Mouse (Mus musculus) lung, postnatal 25 days (tissue): ENCODE results near the gene Barhl2.

Source experiments
- DNase-seq: peaks from one replicate; pipeline ENCODE4 v3.0.0; 2022; ENCODE audit warnings: low spot score

Barhl2 gene

DNA sequence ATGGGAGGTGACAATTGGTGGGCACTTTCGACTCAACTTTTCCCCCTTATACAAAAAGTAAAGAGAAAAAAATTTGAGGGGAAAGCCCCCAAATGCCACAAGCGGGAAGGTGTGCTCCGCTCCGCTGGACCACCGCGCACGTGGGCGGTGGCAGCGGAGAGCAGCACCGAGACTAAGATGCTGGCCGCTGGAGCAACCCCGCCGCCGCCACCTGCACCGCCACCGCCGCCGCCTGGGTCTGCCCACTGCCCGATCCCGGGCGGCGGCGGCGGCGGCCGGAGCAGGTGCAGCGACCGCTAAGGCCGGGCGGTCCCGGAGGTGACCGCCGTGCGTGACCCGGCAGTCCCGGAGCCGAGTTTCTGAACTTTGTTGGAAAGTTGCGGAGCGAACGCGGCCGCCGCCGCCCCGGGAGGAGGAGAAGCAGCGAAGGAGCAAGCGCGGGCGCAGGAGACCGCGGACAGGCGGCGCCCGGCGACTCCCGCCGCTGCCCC is at the start of gene Barhl2:
Barhl2 (minus strand) TSS at position 181 of the 491 bp plus-strand sequence.
- no peak for DNase-seq

DNA sequence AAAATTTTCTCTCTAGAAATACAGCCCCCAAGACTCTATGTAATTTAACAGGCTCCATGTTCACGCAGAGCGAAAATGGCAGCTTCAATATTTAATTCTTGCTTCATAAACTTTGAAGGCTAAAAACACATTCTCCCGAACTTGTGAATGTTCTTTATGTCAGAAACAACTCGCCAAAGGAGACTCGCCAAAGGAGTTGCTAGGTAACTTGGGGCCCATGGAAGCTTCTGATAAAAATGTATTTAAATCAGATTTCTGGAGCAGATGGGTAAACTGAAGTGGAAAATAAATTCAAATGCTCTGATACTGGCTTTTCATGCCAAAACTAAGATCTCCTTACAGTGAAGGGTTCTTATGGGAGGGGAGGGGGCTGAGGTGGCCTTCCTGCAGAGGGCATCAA is 48.1 kb upstream of the Barhl2 start:
- DNase-seq: no peak

DNA sequence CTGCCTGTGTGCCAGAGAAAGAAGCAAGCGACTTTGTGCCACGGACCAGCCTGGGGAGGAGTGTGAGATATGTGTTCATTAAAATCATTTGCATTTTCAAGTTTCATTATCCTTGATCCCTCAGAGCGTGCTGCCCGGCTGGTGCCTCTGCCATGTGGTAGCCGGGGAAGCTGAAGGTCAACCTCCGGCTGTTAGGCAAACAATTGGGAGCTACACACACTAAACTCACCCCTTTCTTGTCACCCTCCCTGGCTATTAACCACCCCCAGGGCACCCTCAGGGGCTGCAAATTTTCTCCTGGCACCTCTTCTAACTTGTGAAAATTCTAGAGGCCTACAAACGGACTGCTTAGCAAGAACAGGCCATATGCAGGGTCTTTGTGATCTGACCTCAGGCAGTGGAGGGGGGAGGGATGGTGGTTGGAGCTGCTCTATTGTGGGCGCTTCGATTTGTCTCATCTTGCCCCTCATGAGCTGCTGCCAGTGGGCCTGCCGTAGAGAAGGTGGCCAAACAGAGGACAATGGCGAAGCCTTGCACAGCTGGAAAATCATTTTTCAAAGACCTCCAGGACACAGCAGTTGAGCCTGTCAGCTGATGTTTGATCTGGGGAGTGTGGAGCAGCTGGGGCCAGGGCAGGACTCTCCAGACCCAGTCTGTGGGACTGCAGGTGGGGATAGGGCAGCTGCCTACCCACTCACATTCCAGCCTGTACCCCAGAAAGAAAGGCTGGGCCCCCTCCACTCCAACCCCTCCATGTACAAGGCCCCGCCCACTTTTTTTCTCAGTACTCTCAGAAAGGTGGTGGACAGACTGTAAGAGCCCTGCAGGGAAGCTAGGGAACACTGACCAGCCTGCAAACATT is 44.9 kb upstream of the Barhl2 start:
- no peak for DNase-seq

DNA sequence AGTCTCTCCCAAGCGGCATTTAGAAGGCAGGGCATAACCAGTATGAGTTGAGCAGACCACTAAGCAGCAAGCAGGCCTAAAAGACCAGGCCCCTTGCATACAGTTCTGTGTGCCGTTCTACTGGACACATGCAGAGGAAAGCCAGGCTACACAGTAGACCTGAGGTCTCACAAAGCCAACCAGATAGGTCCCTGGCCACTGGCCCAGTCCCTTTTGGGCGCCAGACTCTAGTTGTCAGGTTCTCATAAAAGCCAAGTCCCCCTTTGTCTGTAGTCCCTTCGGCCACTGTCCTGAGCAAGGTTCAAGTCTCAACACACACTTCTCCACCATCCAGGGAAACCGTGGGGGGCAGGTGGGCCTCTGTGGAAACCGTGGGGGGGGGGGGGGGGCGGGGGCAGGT is 44.3 kb upstream of the Barhl2 start:
- DNase-seq: no peak

DNA sequence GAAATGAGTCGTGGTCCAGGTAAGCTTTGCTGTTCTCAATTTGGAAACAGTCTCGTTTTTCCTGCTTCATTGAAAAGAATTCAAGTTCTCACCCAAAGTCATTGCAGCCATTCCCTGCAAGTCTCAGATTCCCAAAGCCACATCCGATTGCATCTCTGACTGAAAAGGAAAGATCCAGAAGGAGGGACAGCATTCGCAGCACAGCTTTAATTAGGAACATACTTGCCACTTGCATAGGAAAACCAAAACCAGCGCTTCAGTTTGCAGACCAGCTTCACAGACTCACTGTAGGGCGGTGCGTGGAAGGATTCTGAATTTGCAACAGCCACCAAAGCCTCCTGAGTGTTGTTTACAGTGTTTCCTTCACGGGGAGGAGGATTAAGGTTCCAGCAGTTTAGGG is 33.8 kb upstream of the Barhl2 start:
- DNase-seq: no peak

DNA sequence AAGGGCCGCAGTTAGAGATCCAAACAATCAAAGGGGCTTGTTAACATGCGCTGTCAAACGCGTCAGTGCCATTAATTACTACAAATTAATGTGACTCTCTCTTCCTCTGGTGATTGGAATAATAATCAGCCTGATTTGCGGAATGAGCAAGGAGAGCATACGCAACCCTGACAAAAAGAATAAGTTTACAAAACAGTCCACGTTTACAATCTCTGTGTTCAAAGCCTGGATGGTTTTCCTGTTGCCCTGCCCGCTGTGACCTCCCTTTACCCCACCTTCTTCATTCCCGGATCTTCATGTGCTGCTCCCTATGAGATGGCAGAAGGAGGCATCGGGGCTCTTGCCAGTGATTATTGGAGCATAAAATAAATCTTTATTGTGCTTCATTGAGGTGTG is 14.1 kb upstream of the Barhl2 start:
- no peak for DNase-seq

DNA sequence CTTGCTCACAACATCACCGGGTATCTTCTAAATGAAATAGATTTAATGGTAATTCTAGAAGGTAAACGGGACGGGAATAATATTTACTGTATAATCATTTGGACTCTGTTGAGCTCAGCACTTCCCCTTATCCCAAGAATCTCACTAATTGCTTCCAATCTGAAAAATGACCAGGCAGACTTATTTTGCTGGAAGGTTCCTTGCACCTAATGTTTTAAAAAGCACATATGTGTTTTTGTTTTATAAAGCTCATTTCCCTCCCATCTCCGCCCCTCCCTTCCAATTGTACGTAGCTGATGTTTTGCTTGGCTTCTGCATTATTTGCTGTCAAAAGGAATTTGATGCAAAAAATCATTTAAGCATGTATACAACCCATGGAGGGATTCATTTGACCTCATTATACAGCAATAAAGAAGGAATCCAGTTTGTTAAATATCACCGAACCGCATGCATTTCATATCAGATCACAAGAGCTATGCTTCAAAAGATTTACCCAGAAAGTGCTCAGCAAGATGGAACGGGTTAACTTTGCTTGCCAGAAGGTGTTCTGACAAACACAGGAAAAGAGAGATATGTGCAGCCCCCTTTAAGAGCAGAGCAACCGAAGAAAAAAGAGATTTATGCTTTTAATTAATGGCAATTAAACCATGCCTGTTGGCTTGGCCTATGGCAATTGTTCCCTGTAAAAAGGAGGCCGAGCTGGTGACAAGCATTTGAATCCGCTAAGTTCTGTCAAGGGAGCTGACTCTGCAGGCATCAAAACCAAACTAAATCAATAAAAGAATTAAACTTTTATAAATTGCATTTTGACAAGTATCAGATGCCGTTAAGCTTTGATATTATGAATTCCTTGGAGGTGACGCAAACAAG is 13.5 kb upstream of the Barhl2 start:
- DNase-seq: no peak

DNA sequence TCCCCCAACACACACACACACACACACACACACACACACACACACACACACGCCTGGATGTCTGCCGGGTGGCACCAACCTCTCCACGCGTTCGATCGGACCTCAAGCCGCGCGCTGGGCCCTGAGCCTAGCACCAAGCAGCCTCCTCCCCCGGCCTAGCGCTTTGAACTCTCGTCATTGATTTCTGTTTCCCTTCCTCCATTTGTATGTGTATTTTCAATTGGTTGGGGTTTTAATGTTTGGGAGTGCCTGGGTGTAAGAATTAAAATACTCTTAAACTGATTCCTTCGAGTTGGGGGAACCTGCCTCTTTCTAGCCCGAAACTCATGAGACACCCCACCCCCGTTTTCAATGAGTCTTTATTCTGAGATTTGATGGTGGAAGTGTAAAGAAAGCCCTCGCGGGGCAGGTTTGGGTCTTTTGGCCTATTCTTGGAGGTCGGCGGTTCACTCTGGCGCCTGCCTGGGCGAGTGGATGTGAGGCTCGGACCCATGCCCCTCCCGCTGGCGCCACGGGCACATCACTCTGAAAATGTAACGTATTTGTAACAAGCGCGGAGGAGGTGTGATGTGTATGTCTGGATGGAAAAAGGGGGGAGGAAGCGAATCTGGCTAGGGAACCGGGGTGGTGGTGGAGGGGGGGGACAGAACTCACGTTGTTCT is 7.3 kb upstream of the Barhl2 start:
- no peak for DNase-seq

DNA sequence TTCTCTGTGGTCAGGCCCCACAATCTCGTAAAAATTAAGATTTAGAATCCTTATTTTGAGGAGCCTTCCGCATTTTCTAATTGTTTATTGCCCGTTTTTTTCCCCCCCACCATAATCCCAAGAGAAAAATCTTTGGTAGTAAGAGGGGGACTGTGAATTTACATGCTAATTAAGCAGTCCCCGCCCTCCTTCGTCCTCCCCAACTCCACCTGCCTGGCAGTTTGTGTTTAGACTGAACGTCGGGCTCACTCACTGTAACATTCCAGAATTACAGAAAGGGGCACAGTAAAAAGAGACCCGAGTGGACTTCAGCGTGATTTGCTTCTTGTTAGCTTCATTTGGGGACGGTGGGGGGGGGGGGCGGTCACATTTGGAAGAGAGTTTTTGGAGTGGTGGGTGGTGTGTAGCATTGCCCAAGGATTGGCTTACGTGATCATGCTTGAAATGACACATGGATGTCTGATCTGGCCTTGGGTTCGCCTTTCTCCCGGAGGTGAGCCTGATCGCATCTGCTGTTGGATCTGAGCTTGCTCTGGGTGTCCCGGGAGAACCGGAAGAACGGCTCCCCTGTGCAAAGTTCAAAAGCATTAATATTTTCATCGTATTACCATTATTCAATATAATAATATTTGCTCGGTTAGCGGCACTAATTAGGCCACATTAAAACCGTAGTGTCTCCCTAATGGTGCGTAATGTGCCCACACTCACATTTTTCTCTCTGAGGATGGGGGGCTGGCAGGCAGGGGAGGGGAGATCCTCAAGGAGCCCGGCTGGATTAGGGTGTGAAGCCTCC is 6.6 kb upstream of the Barhl2 start:
- no peak for DNase-seq

DNA sequence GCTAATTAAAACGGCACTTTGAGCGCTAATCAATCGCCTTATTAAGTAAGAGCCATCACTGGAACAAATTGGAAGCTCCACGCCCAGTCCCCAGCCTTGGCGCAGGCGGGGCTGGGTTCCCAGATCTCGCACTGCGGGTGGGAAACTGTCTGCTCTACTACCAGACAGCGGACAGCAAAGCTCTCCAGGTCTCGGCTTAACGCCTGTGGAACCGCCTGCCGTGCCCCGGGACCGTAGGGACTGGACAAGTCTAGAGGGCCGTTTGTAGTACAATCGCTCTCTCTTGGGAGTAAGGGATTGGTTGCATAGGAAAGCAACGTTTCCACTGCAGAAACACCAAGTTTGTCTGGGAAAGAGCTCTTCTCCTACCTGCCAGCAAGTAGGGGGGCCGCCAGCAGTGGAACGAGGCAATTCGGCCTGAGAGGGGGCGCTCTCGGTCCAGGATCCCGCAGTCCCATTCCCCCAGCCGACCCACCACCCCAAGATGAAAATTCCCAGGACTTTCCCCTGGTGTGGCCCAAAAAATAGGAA is 5.8 kb upstream of the Barhl2 start:
- DNase-seq: no peak

DNA sequence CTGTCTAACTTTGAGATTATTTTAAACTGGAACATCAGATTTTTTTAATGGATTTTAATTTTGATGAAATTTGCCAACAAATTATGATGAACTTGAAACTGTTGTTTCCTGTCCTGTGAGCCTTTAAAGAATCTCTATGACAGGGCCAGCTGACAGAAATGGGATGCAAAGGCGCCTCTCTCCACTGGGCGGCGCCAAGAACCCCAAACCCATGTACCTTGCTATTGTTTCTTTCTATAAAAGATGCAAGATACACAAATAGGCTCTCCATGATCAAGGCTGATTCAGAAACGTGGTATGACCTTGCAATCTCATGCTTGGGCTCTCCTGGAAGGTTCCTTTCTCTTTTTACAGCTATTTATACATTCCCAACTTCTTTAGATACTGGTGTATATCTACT is 3.9 kb upstream of the Barhl2 start:
- peak; percentile 39 for DNase-seq

DNA sequence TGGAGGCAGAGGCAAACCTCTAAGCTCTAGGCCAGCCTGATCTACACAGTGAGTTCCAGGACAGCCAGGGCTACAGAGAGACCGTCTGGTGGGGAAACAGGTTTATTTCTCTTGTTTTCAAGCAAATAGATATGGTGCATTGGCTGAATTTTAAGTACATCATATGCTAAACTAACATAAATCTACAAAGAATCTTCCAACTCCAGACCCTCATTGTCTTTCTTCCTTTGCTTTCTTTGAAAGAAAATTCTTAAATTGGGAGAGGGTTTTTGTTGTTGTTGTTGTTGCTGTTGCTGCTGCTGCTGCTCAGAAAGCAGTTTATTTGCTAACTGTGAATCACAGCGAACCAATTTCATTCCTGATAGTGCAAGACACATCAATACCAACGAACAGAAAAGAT is 3.5 kb upstream of the Barhl2 start:
- no peak for DNase-seq

DNA sequence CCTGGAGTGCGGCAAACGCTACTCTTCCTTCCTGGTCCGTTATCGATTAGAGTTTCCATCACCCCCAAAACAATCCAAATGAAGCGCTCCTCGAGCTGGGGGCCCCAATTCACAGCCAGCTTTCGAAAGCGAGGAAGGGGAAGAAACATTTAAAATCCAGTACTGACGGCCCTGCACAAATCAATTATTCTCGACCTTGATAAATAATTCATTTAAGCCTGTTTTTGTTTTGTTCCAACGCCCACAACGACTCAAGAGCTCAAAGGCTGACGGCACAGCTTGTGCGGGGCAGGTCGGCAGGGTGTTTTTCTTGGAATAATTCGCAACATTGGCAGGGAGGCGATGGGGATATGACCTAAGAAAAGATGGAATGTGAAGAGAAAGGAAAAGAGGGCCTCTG is 2.6 kb upstream of the Barhl2 start:
- no peak for DNase-seq

DNA sequence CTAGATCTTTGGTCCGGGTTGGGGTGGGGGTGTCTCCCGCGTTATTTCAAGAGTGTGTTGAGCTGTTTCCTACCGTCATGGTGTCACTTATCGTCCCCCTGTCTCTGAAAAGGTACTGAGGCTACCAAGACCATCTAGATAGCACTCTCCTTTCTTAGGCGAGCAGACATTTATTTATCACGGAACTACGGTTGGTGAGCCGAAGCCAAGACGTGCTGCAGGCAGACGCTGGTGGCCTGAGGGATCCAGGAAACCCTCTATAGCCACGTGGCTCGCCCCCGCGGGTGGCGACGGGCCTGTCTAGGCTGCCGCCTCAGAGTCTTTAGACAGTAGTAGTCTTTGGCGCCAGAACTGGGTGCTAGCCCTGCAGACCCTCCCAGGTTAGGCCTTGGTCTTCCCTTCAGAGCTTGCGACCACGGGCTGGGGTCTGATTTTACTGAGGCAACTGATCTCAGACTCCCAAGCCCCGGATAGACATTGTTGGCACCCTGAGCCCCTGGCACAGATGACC is 2.1 kb upstream of the Barhl2 start:
- no peak for DNase-seq

DNA sequence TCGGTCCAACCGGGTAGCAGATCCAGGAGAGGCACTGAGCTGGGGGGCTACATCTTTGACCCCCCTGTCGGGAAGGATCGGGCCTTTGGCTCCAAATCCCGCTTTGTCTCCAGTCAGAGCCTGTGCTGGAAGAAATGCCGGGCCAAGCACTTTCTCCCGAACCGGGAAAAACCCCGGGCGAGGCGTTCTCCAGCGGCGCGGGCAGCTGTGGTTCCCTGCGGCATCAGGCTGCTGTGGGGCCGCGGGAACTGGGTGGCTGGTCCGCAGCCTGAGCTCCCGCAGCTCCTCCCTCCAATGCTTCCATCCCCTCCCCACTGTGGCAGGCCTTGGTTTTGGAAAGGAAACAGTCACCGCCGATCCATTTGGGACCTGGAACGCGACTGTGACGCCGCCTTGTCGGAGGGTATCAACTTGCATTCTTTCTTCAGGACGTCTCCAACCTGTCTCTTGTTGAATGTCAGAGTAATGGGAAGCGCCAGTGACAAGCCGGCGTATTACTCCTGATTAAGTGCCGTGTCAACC is 1.2 kb upstream of the Barhl2 start:
- DNase-seq: no peak

DNA sequence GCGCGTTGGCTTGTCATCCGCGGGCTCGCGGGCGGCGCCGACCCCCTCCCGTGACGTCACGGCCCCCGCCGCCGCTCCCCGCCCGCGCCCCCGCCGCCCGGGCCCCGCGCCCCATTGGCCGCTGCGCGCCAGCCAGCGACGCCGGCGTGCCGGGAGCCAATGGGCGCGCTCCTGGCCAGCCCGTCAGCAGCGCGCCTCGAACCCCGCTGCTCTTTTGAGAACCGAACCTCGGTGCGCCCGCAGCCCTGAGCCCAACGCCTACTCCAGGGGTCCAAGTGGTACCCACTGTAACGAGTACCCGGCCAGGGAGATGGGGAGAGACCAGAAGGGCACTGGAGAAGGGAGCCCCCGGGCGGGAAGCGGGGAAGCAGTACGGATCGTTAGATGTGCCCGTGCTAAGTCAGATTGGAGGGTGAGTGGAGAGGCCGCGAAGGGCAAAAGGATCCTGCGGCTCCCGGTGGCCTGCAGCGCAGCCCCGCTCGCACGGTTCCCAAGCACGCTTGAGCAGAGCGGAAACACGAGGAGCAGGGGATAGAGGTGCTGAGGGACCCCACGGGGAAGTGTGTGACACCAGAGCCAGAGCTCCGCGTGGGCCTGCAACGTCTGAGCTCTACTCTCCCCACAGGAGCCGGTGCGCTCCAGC is 632 bp upstream of the Barhl2 start:
- no peak for DNase-seq

DNA sequence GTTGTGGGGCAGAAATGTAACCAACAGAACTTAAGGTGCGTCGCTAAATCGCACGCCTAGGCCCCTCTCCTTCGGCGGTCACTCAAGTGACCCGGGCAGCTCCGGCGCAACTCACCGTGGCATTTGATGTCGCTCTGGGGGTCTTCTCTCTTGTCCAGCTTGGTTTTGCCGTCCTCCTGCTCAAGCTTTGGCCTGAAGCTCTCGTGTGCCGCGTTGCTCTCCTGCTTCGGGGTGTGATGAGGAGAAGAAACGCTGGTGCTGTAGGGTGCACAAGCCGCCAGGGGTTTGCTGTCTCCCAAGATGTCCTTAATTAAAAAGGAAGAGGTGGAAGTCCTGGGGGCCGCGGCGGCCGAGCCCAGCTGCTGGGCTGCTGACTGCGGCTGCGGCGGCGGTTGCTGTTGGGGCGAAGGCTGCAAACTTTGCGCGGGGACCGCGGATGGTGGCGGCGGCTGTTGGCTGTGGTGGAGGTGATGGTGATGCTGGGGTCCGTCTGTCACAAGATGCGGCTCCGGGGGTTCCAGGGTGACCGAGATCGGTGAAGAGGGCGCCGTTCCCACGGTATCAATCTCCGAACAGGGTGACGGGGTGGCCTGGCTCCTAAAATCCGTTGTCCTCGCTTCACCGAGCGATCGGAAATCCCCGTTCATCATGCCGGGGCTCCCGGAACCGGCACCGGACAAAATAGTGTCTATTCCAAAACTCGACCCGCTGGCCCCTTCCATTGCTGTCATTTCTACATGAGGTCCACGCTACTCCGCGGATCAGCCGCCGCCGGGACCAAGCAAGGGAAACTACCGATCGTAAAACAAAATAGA is 648 bp downstream of the Barhl2 start:
- no peak for DNase-seq

DNA sequence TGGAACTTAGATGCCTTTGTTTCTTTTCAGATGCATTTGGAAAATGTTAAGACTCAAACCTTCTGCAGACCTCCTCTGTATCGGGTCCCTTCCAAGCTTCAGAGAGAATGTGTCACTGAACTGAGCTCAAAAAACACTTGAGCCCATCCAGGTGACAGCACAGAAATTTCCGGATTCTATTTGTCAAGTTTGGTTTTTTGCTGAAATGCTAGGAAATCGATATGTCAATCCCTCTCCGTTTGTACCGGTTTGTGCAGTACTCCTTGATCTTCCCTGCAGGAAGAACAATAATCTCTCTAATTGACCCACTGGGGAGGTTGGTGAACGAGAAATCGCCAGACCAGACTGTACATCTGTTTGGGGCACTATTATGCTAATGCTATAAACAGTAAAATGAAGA is 2.0 kb downstream of the Barhl2 start:
- DNase-seq: no peak

DNA sequence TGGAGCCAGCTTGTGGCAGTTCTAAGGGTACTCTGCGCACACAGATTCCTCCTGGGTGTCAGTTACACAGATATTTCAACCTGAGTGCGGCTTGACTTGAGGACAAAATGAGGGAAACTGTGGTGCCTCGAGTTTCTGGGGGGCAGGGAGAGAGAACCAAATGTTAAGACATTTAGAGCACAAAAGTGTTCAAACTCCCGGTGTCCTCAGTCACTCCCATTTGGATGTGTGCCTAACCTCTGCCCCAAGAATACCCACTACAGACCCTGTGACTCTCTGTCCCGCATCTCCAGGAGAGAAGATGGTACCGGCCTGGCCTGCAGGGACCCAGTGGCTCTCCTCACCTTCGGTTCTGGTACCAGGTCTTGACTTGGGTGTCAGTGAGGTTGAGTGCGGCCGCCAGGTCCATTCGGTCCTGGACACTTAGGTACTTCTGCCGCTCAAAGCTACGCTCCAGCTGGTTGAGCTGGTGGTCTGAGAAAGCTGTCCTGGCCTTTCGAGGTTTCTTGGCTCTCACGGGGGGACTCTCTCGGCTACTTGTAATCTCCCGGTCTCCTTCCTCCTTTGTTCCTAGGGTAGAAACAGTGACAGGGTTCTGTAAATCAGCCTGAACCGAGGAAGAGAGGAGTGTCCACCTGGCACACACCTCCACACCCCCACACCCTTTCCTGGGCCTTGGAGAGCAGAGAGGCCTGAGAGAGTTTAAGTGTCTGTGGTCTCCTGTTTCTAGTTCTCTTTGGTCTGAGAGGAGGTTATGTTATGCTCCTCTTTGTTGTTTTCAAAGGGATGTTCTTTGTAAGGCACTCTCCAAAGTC is 2.7 kb downstream of the Barhl2 start:
- no peak for DNase-seq
